Mouse (Mus musculus) splenic B cell, adult 2 months (primary cell): Measurements from ENCODE around the gene Tfdp1.

Experiments
- DNase-seq: peaks from one replicate; pipeline ENCODE4 v3.0.0-alpha.2; 2011; ENCODE audit warnings: low read depth, low spot score
- H3K27me3 ChIP-seq: 2 replicates; pipeline ENCODE4 v1.6.1; 2012; ENCODE audit warnings: mild to moderate bottlenecking, low read length, moderate library complexity, mixed read lengths; ENCODE audit not compliant: control insufficient read depth, poor library complexity, insufficient read depth, severe bottlenecking
- H3K36me3 ChIP-seq: 2 replicates; pipeline ENCODE4 v1.6.1; 2012; ENCODE audit warnings: mild to moderate bottlenecking, low read length, moderate library complexity, mixed read lengths; ENCODE audit not compliant: control insufficient read depth, poor library complexity, insufficient read depth, severe bottlenecking

Gene Tfdp1

DNA sequence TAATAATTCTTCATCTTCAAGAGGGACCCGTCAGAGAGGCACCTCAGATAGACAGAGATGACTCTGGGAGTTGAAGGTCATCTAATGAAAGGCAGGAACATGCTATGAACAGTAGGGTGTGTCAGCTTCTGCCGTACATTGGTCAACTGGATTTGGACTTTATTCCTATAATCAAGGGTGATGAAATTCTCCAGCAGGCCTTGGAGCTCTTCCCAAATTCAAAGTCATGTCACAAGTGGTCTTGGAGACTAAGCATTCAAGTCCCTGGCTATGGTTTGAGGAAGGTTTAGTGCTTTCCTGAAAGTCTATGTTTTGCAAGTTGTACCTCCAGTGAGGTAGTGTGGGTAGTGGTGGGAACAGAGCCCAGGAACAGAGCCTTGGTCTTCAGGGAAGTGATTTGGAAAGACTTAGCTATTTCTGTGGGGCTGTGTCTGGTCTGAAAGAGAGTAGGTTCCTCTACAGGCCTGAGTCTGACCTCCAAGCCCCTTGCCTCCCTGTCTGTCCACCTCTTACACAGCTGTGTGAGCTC is 80.6 kb downstream of the Tfdp1 start:
- H3K27me3 ChIP-seq: no peaks in the 10 kb centered on the region
- no peak for DNase-seq

DNA sequence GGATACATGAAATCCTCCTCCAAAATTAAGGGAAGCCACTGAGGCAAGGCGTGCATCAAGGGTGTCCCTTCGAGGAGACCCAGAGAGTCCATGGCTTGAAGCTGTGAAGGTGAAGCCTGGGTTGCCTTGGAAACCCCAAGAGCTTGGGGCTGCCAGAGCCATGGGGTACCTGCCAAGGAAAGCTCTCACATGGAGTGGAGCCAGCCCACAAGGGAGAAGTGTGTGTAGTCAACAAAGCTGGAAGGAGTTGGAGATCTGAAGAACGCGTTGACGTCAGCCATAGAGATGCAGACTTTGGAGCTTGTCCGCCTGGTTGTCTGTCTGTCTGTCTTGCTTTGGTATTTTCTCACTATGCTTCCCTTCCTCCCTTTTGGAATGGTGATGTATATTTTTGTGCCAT is 82.4 kb downstream of the Tfdp1 start:
- DNase-seq: no peak
- Histone ChIP-seq H3K36me3 (no peaks in the 10 kb centered on the region), H3K27me3 (no peaks in the 10 kb centered on the region)

More for the DNA sequence above, 80.6 kb downstream of the Tfdp1 start:
- H3K36me3 ChIP-seq: no peaks in the 10 kb centered on the region

DNA sequence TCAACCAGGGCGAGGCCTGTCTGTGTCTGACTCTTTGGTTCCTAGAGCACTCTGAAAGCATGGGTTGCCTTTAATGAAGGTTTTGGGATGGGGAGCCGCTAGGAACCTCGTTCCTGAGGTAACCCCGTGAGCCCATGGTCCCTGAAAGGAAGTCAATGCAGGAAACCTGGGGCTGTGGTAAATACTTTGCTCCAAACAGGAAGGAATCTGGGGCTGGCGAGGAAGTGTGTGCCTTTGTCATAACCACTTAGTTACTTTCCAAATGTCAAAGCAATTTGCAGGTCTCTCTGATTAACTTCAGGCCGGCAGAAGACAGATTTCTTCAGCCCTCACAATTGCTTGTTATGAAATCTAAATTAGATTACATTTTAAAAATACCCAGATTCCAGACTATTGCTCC is 88.8 kb downstream of the Tfdp1 start:
- no peak for DNase-seq

More for the DNA sequence above, 88.8 kb downstream of the Tfdp1 start:
- H3K27me3 ChIP-seq: no peaks in the 10 kb centered on the region
- H3K36me3 ChIP-seq: no peaks in the 10 kb centered on the region
